Mouse (Mus musculus): ENCODE measurements around the gene Muc1.

Gene Muc1

DNA sequence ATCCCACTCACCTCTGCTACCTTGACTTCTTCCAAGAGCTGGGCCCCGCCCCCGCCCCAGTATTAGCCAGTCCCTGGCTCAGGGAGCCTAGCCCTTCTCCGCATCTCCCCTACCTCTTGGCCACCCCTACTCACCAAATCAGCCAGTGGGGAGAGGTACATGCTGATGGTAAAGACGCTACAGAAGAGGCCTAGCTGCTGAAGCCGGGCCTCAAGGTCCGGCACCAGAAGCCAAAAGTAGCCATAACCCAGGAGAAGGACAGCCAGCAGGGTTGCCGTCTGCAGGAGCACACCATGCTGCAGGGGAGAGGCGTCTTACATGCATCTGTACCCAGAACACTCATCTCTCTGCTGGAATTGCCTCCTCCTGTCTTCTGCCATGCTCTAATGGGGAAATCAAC lies 40.1 kb downstream of the Muc1 start:
- in situ Hi-C loops (cut with MboI, MseI) = no loop called here

DNA sequence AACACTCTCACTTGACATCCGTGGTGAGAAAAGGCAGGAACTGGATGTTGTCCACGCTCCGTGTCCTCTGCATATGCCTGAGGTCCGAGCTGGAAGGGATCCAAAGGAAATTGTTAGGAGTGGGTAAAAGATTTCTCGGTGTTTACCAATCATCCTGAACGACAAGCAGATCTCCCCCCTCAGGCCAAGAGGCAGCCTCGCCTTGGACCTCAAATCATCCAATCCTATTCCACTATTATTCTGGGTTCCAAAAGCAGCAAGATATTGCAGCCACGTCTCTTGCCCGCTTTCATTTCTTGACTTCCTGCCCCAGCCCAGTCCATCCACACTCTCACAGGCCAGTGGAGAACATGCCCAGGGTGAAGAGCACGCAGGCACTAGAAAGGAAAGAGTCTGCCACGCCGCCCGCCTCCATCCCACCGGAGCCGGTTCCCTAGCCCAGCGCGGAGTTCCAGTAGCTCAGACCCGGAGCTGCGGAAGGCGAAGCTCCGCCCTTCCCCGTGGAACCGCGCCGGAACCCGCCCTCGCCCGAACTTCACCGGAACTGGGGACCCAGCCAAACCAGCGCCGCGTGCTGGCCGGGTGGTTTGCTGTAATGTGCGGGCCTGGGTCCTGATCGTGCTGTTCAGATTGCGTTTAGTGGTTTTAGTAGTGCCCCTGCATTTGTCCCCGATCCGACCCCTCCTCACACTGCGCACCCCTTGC lies 41.3 kb downstream of the Muc1 start, which contains the start of gene Slc50a1:
Gene Slc50a1 (minus strand): TSS at position 520 of the 705 bp plus-strand sequence.
- in situ Hi-C loops (cut with MboI, MseI) = no loop called here

DNA sequence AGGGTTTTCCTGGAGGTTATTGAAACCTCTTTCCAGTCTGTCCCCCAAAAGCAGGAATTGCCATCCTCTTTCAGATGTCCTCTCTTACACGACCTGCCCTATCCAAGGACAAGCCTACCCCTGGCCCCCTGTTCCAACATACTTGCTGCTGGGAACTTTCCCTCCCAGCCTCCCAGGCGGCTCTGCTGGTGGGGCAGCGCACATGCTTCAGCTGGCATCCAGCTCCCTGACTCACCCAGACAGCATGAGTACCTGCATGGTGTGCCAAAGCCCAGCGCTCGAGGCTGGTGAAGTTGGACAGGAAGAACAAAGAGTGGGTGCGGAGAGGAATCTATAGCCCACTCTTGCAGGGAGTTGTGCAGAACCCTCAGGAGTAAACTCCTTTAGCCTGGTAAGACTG lies 42.0 kb downstream of the Muc1 start:
- in situ Hi-C loops (cut with MboI, MseI) = no loop called here

DNA sequence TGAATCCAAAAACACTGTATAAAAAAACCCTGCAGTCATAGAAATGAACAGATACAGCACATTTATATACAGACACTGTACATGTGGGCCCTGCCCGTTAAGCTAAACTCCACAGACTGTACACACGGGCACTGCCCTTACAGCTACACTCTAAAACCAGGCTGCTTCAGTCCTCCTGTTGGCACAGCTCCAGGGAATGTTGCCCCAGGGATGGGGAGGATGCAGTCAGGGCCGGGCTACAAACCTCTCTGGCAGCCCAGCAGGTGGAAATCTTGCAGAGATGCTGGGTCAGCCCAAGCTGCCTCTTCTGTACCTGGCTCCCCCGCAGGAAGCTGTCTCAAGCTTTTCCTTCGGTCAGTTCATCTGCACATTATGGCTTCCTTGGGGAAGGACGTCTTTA lies 42.9 kb downstream of the Muc1 start:
- in situ Hi-C loops (cut with MboI, MseI) = no loop called here

DNA sequence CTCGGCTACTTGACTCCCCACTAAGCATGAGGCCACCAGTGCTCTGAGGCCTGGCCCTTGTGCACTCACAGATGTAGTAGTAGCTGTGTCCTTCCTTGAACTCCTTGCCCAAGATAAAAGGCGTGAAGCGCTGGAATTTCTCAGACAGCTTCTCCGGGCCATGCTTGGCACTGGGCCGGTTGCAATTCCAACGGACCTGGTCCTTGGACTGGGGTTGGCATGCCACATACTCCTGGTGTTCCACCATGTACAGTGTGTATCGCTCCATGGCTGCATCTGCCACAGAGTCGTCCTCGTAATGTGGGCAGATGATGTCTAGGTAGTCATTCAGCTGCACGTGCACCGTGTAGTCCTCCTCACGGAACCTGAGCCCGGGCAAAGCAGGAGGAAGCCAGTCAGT lies 47.2 kb downstream of the Muc1 start:
- in situ Hi-C loops (cut with MboI, MseI) = no loop called here

DNA sequence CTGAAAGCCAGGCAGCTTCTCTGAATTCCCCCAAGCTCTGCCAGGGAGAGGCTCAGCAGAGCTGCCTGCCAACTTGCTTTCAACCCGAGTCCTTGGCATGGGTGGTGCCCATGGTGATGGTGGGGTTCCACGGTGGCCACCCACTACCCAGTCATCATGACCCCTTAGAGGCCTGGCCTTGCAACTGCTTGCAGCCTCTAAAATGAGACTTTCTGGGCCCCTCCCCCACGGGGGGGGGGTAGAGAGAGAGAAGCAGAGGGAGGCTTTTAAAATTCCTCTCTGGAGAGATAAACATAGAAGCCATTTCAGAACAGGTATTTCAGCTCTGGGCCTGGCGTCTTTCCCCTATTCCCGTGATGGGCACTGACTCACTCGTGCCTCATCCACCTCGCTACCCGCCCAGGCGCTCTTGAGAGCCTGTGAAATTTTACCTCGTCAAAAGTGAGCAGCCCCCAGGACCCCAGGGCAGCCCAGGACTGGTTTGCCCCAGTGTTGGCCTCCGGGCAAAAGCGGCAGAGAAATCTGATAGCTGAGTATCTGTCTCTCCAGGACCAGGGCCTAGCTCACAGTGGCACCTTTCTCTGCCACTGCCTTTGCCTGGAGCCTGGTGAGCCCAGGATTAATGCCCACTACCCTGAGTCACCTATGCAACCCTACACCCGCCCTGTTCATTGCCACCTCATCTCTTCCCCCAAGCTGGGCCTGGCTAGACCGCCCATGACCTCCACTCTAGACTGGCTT lies 48.6 kb downstream of the Muc1 start:
- in situ Hi-C loops (cut with MboI, MseI) = no loop called here

DNA sequence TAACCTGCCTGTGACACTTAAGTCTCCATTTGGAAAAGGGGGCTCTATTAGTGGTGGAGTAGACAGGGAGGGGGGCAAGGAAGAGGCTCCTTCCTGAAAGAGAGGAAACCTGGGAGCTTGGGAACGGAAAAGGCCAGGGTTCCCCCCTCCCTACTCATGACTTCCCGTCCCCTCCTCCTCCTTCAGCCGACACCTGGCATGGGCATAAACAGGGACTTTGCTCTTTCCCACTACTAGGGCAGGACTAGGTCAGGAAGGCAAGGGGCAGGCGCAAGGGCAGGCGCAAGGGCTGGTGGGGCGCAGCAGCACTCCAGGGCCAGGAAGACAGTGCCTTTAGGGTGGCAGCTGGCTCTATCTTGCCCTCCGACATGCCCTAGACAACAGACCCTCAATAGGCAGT lies 49.2 kb downstream of the Muc1 start:
- in situ Hi-C loops (cut with MboI, MseI) = no loop called here

DNA sequence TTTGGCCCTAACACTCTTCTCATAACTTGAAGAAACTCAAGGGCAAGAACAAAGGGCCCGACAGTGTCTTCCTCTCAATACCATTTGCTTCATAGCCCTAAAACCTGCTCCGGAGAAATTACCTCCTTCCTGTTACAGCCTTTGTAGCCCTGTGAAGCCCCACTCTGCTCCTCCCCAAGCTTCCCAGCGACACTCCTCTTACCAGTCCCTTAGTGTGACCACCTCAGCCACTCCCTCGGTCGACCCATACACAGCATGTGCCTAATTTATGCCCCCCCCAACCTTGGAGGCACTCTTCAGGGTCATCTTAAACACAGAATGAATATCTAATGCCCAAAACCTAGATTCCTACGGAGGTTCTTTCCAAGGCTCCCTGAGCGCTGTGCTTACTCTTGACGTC lies 49.8 kb downstream of the Muc1 start:
- in situ Hi-C loops (cut with MboI, MseI) = no loop called here

DNA sequence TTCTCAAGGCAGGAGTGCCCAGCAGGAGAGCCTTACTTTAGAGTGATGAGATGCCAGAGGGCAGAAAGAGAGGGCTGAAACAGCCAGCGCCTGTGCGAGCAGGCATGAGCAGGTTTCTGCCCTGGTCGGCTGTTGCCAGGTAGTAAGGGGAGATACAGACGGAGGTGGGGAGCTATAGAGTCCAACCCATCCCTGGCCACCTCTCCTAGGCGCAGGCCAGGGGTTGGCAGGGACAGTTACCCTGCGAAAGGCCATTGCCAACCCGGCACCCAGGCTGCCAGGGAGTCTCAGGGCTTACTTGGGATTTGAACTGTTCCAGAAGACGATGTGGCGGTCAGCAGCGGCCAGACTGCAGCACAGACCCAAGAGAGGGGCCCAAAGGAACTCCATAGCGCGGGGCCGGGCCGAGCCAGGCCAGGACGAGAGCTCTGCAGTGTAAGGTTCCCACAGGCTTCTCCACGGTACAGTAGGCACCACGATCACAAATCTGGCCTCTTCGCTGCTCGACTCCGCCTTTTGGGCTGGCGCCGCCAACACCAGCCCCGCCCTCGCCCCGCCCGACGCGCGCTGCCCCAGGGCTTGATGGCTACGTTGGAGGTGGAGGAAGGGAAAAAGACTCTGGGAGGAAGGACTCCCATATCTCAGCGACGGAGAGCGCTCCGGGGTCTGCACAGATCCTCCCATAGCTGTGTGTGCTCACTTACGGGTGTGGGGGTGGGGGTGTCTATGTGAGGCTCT lies 50.5 kb downstream of the Muc1 start:
- in situ Hi-C loops (cut with MboI, MseI) = no loop called here

DNA sequence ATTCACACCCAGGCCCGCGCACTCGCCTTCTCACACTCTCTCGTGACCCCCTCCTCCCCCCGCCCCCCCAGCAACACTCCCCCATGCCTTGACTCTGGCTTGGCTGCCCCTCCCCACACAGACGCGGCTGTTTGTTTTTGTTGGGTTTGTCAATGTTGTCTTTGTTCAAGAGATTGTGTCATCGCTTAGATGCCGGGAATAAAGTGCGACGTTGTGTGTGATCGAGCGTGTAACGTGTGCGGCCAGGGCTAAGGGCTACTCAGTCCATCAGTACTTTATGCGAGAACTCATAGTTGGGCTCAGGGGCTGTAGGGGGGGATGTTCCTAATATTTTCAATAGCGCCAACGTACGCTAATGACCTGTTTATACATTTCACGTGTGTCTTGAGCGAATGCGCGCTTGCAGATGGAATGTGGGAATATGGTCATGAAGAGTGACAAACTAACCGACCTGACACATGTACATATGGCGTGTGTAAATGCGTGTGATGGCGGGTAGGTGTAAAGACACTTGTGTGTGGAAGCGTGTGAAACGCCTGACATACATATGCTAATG lies 51.3 kb downstream of the Muc1 start:
- in situ Hi-C loops (cut with MboI, MseI) = loop anchor here (5.0 kb wide), 1 partner anchor 33 kb away; the partner anchor contains the start of genes Krtcap2 (in 2 of the 2) and Trim46 (in 2 of the 2)

DNA sequence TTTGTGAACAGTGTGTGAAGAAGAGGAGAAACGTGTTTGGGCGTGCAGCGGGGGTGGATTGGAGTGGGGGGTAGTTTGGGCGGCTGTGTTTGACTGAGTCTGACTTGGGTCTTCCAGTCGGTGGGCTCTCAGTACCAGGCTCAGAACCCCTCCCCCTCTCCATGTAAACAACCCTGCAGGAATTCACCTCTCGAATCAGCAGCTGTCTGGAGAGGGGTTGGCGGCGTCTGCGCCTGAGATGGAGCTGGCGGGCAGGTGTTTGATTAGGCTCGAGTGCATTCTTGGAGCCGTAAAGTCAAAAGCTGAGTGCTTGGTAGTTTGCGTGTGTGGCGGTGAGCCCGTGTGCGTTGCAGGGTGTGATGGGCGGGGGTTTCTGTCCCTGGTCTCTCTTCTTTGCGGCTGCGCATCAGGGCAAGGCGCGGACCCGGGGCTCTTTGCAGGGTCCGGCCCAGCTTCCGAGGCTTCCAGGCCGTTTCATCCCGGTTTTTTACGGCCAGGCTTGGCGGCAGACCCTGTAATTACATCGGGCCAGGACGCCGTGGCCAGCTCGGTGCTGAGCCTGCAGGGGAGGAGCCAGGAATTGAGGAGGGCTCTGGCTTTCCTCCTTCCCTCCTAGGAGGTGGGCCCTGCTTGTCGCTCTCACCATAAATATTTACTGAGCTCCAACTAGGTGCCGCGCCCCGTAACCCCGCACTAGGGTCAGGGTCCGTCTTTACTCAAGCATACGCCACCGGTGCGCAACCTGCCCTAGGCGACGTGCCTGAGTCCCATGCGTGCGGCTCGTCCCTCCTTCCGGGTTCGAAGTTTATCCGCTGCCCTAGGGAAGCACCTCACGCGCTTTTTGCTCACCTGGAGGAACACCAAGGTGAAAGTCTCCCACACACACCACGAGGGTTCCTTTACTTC lies 52.0 kb downstream of the Muc1 start, which contains the start of gene Efna1:
Gene Efna1 (minus strand): TSS at position 537 of the 906 bp plus-strand sequence.
- in situ Hi-C loops (cut with MboI, MseI) = loop anchor here (5.0 kb wide), 1 partner anchor 34 kb away; the partner anchor contains the start of genes Krtcap2 (in 2 of the 2) and Trim46 (in 2 of the 2)

DNA sequence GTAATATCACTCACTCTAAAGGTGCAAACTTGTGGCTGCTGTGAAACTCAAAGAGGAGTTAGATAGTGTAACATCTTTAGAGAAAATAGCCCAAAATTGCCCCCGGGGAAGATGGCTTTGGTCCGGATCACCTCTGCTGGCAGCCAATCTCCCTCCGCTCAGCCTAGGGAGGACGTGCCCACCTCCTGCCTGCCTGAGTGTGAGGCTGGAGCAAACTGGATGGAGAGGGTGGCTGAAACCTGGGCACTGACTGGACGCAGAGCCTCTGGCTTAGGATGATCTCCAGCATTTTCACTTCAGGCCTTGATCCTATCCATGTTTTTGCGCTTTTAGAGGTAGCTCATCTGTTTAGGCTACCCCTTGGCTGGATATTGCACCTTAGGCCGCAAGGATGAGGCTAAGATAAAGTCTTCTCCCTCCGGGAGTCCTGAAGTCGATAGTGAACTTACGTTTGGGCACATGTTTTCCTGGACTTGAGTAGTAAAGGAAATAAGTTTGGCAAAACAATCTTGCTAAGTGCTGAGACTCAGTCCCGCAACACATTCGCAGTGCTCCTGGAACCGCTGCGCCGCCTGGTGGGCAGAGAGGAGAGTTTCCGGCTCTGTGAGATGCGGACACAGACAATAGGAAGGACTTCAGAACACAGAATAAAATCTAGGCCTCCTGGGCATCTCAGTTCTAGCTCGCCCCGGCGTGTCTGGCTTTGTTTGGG lies 52.9 kb downstream of the Muc1 start:
- in situ Hi-C loops (cut with MboI, MseI) = loop anchor here (5.0 kb wide), 1 partner anchor 34 kb away; the partner anchor contains the start of genes Krtcap2 (in 2 of the 2) and Trim46 (in 2 of the 2)

DNA sequence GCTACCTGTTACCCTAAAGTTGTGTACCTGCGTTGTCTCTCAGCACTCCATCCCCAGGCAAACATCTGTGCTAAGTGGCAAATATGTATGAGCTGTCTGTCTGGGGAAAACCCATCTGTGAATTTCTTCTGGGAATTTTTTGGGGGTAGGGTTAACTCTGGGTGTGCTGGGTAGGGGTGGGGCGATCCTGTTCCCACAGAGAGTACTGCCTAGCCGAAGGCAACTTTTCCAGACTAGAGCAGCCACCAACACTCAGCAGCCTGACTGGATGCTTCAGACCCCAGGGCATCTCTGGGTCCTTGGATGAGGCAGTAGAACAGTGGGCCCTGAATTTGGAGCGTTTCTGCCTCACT lies 53.4 kb downstream of the Muc1 start:
- in situ Hi-C loops (cut with MboI, MseI) = loop anchor here (5.0 kb wide), 1 partner anchor 35 kb away; the partner anchor contains the start of genes Krtcap2 (in 2 of the 2) and Trim46 (in 2 of the 2)

Measured in T-helper 17 cell (primary cell).